Mouse (Mus musculus): Measurements from ENCODE around the gene Zpbp2.

GRCm38 (mm10) chr11:98599291-98599690 is 48.4 kb downstream of the Zpbp2 start:
- TF ChIP-seq CHD2 (IDR thresholded peaks at IDR 0.05; ENCODE audit: low read depth, low read length) (no peak), ZC3H11A (IDR thresholded peaks at IDR 0.05; ENCODE audit: borderline replicate concordance, low read depth, low read length) (no peak), ZNF384 (IDR thresholded peaks at IDR 0.05; ENCODE audit: low read depth, low read length) (no peak), MAFK (IDR thresholded peaks at IDR 0.05; ENCODE audit: insufficient read depth, low read depth, low read length) (no peak), HCFC1 (IDR thresholded peaks at IDR 0.05; ENCODE audit: borderline replicate concordance, insufficient read depth, low read length) (no peak)
